Mouse (Mus musculus): ENCODE data around the gene Emp1. TPM values are rescaled to one million over a fixed set of nuclear protein-coding genes. Genes with fewer than 3 reads are reported as not detected.

Gene Emp1
- 45.7 and 49.4 TPM in 2 replicates for polyA plus RNA-seq (2015; fragmentation: Nextera tagmentation; extraction: Ambion mirVana)

GRCm38 (mm10) chr6:135362459-135363159 is at the start of gene Emp1:
Emp1 (plus strand) TSS chr6:135362545.
- H3K4me3 ChIP-seq (replicated peaks) = peak within 1 kb of the TSS; percentile 41
- no peaks in the 10 kb centered on the region for H3K36me3 ChIP-seq
- ATAC-seq = peak; percentile 63
- H3K9me3 ChIP-seq = no peaks in the 10 kb centered on the region
- H3K27me3 ChIP-seq (replicated peaks) = no peaks in the 10 kb centered on the region
- peak within 1 kb of the TSS; percentile 58 for H3K4me2 ChIP-seq (replicated peaks)
- WGBS = 17% methylated on average over 13 of the region's 13 CpGs
- H3K4me1 ChIP-seq (replicated peaks) = peaks cover 22% of the 10 kb centered on the region
- peak within 1 kb of the TSS; percentile 36 for H3K9ac ChIP-seq
- peak within 1 kb of the TSS; percentile 92 for H3K27ac ChIP-seq

GRCm38 (mm10) chr6:135313981-135314380 is 48.4 kb upstream of the Emp1 start:
- Histone ChIP-seq H3K4me1 (replicated peaks) (no peaks in the 10 kb centered on the region), H3K9me3 (no peaks in the 10 kb centered on the region), H3K4me3 (replicated peaks) (no peak overlapping the region), H3K9ac (no peak overlapping the region), H3K27me3 (replicated peaks) (no peaks in the 10 kb centered on the region), H3K27ac (no peak overlapping the region), H3K4me2 (replicated peaks) (no peak overlapping the region), H3K36me3 (no peaks in the 10 kb centered on the region)
- 64% methylated on average over 9 of the region's 9 CpGs for WGBS
- no peak for ATAC-seq

DNA sequence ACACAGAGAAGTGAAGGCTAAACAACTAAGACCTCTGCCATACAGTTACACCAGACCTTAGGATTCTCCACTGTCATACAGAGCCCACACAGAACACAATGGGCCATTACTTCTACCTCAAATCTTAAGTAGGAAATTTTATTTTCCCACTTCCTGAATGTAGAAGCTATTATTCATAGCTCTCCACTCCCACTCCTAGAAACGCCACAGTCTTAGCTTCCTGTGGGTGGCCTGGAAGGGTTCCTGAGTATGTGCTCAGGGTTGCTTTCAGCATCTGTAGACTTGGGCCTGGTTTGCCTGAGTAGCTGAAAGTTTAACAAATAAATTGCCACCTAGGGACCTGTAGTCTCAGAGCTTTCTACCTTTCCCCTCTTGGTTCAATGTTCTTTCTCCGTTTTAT is 46.2 kb upstream of the Emp1 start:
- Histone ChIP-seq H3K4me3 (replicated peaks) (no peak overlapping the region), H3K27me3 (replicated peaks) (no peaks in the 10 kb centered on the region), H3K9me3 (no peaks in the 10 kb centered on the region), H3K9ac (no peak overlapping the region), H3K27ac (no peak overlapping the region), H3K4me1 (replicated peaks) (no peaks in the 10 kb centered on the region), H3K4me2 (replicated peaks) (no peak overlapping the region), H3K36me3 (no peaks in the 10 kb centered on the region)
- 60% methylated on average over 2 of the region's 2 CpGs for WGBS
- no peak for ATAC-seq

DNA sequence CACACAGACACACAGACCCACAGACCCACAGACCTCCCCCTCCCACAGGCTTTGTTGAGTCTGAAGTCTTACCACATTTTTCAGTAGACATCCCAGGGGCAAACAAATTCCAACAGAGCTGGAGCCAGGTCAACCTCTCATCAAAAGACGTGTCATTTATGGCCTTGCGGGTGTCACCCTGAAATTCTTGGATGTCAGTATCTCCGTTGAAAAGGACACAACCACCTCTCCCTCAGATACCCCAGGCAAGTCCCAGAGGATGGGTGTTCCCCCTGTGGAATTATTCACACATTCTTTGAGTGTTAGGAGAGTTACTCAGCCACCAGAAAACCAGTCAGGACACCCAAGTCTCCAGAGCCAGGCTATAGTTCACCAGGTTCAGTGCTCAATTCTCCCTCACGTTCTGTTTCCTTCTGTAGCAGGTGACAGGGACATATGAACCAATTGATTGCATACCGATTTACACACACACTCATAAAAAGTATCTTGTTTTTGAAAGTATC is 42.9 kb upstream of the Emp1 start:
- Histone ChIP-seq H3K9ac (no peak overlapping the region), H3K27ac (no peak overlapping the region), H3K4me2 (replicated peaks) (no peak overlapping the region), H3K36me3 (no peaks in the 10 kb centered on the region), H3K4me3 (replicated peaks) (no peak overlapping the region), H3K4me1 (replicated peaks) (peaks cover 14% of the 10 kb centered on the region), H3K27me3 (replicated peaks) (no peaks in the 10 kb centered on the region), H3K9me3 (no peaks in the 10 kb centered on the region)
- ATAC-seq = no peak
- WGBS = 58% methylated on average over 5 of the region's 5 CpGs

- peak; percentile 68 for ATAC-seq
- H3K4me1 ChIP-seq (replicated peaks) = peaks cover 21% of the 10 kb centered on the region
- no peaks in the 10 kb centered on the region for H3K9me3 ChIP-seq
- H3K4me2 ChIP-seq (replicated peaks) = peak overlapping the region; percentile 50
- no peaks in the 10 kb centered on the region for H3K36me3 ChIP-seq
- 58% methylated on average over 7 of the region's 7 CpGs for WGBS
- no peaks in the 10 kb centered on the region for H3K27me3 ChIP-seq (replicated peaks)
- 0 out of 2 replicates have a peak overlapping the region, but pooled peaks have one; percentile 12 for H3K9ac ChIP-seq
- H3K4me3 ChIP-seq (replicated peaks) = no peak overlapping the region
- peak overlapping the region; percentile 77 for H3K27ac ChIP-seq
Observed at GRCm38 (mm10) chr6:135322749-135323148, 39.6 kb upstream of the Emp1 start.

GRCm38 (mm10) chr6:135323311-135323982 is 38.9 kb upstream of the Emp1 start:
- no peaks in the 10 kb centered on the region for H3K27me3 ChIP-seq (replicated peaks)
- H3K4me2 ChIP-seq (replicated peaks) = peak overlapping the region; percentile 50
- H3K36me3 ChIP-seq = no peaks in the 10 kb centered on the region
- peak overlapping the region; percentile 77 for H3K27ac ChIP-seq
- peak; percentile 90 for ATAC-seq
- WGBS = 35% methylated on average over 16 of the region's 16 CpGs
- no peaks in the 10 kb centered on the region for H3K9me3 ChIP-seq
- no peak overlapping the region for H3K4me3 ChIP-seq (replicated peaks)
- peaks cover 21% of the 10 kb centered on the region for H3K4me1 ChIP-seq (replicated peaks)
- H3K9ac ChIP-seq = 0 out of 2 replicates have a peak overlapping the region, but pooled peaks have one; percentile 12

DNA sequence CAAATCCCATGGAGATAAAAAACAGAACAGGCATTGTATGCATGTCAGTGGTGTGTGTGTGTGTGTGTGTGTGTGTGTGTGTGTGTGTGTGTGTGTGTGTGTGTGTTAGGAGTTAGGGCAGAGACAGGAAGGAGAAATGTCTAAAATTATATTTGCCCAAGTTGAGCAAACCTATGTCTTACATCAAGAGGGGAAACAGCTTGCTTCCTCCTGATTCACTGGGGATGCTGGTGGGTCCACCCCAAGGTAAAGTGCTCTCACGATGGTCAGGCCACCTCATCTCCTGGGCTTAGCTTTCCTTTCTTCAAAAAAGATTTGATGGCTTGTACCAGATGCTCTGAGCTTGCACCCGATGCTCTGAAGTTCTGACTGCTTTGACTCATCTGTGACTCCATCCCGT is 38.2 kb upstream of the Emp1 start:
- Histone ChIP-seq H3K4me2 (replicated peaks) (no peak overlapping the region), H3K4me1 (replicated peaks) (peaks cover 21% of the 10 kb centered on the region), H3K27me3 (replicated peaks) (no peaks in the 10 kb centered on the region), H3K9me3 (no peaks in the 10 kb centered on the region), H3K27ac (no peak overlapping the region), H3K36me3 (no peaks in the 10 kb centered on the region), H3K9ac (no peak overlapping the region), H3K4me3 (replicated peaks) (no peak overlapping the region)
- no peak for ATAC-seq
- 68% methylated on average over 3 of the region's 3 CpGs for WGBS

GRCm38 (mm10) chr6:135324686-135325300 is 37.6 kb upstream of the Emp1 start:
- Histone ChIP-seq H3K9ac (no peak overlapping the region), H3K27ac (peak overlapping the region; percentile 59), H3K4me3 (replicated peaks) (no peak overlapping the region), H3K4me1 (replicated peaks) (peaks cover 21% of the 10 kb centered on the region), H3K36me3 (no peaks in the 10 kb centered on the region), H3K4me2 (replicated peaks) (0 out of 2 replicates have a peak overlapping the region, but pooled peaks have one; percentile 5), H3K9me3 (no peaks in the 10 kb centered on the region), H3K27me3 (replicated peaks) (no peaks in the 10 kb centered on the region)
- 58% methylated on average over 9 of the region's 9 CpGs for WGBS
- ATAC-seq = peak; percentile 84

- no peak overlapping the region for H3K9ac ChIP-seq
- peaks cover 21% of the 10 kb centered on the region for H3K4me1 ChIP-seq (replicated peaks)
- H3K4me2 ChIP-seq (replicated peaks) = no peak overlapping the region
- H3K4me3 ChIP-seq (replicated peaks) = no peak overlapping the region
- H3K9me3 ChIP-seq = no peaks in the 10 kb centered on the region
- H3K27me3 ChIP-seq (replicated peaks) = no peaks in the 10 kb centered on the region
- peak; percentile 52 for ATAC-seq
- no peaks in the 10 kb centered on the region for H3K36me3 ChIP-seq
- WGBS = 69% methylated on average over 7 of the region's 7 CpGs
- H3K27ac ChIP-seq = no peak overlapping the region; the same call in 1 of the 2 replicates
Observed at GRCm38 (mm10) chr6:135326847-135327246, 35.5 kb upstream of the Emp1 start.

- WGBS = 78% methylated on average over 4 of the region's 4 CpGs
- no peak overlapping the region for H3K27ac ChIP-seq
- peaks cover 14% of the 10 kb centered on the region; the same call in 1 of the 2 replicates for H3K4me1 ChIP-seq (replicated peaks)
- no peaks in the 10 kb centered on the region for H3K9me3 ChIP-seq
- H3K4me2 ChIP-seq (replicated peaks) = no peak overlapping the region
- no peak for ATAC-seq
- H3K4me3 ChIP-seq (replicated peaks) = no peak overlapping the region
- H3K27me3 ChIP-seq (replicated peaks) = no peaks in the 10 kb centered on the region
- H3K9ac ChIP-seq = no peak overlapping the region
- H3K36me3 ChIP-seq = no peaks in the 10 kb centered on the region
Observed at GRCm38 (mm10) chr6:135331916-135332315, 30.4 kb upstream of the Emp1 start.

- Histone ChIP-seq H3K27ac (no peak overlapping the region), H3K4me2 (replicated peaks) (0 out of 2 replicates have a peak overlapping the region, but pooled peaks have one; percentile 14), H3K36me3 (no peaks in the 10 kb centered on the region), H3K9me3 (no peaks in the 10 kb centered on the region), H3K4me3 (replicated peaks) (no peak overlapping the region), H3K9ac (no peak overlapping the region), H3K4me1 (replicated peaks) (peaks cover 14% of the 10 kb centered on the region; the same call in 1 of the 2 replicates), H3K27me3 (replicated peaks) (no peaks in the 10 kb centered on the region)
- peak; percentile 88 for ATAC-seq
- 24% methylated on average over 10 of the region's 10 CpGs for WGBS
Observed at GRCm38 (mm10) chr6:135332737-135333281, 29.5 kb upstream of the Emp1 start.
